Mouse (Mus musculus) neural tube, embryonic 13.5 days (tissue): ENCODE measurements around the gene Obscn. TPM values are rescaled to one million over a fixed set of nuclear protein-coding genes. Genes with fewer than 3 reads are reported as not detected.
"Not testable (repeated sequence)": the region's sequence is repeated elsewhere in the genome, so short reads cannot be mapped to it uniquely, and the experiment has no call there.

Source experiments
- ATAC-seq: fragments of 200-750 bp; cut with Nextera tagmentation; 2 replicates; pipeline ENCODE4 v1.8.0; 2017; ENCODE audit warnings: low read depth, mild to moderate bottlenecking, moderate TSS enrichment, moderate library complexity
- H3K27ac ChIP-seq: fragments of 300-500 bp; sonication (generic); replicated peaks from 2 replicates; pipeline ENCODE4 v1.5.1; 2015; ENCODE audit warnings: moderate library complexity, mild to moderate bottlenecking, inconsistent platforms
- H3K27me3 ChIP-seq: fragments of 300-500 bp; sonication (generic); 2 replicates; pipeline ENCODE4 v1.6.1; 2015; ENCODE audit warnings: mild to moderate bottlenecking, inconsistent platforms
- H3K36me3 ChIP-seq: fragments of 300-500 bp; sonication (generic); 2 replicates; pipeline ENCODE4 v1.6.1; 2015; ENCODE audit warnings: mild to moderate bottlenecking, inconsistent platforms
- H3K4me1 ChIP-seq: fragments of 300-500 bp; sonication (generic); replicated peaks from 2 replicates; pipeline ENCODE4 v1.6.1; 2015; ENCODE audit warnings: inconsistent platforms
- H3K4me2 ChIP-seq: fragments of 300-500 bp; sonication (generic); 2 replicates; pipeline ENCODE4 v1.6.1; 2015; ENCODE audit warnings: inconsistent platforms, mild to moderate bottlenecking, moderate library complexity
- H3K4me3 ChIP-seq: fragments of 300-500 bp; sonication (generic); 2 replicates; pipeline ENCODE4 v1.5.1; 2015; ENCODE audit warnings: mild to moderate bottlenecking, inconsistent platforms
- H3K9ac ChIP-seq: fragments of 300-500 bp; sonication (generic); 2 replicates; pipeline ENCODE4 v1.6.1; 2015; ENCODE audit warnings: moderate library complexity, mild to moderate bottlenecking, inconsistent platforms
- H3K9me3 ChIP-seq: fragments of 300-500 bp; sonication (generic); 2 replicates; pipeline ENCODE4 v1.6.1; 2016; ENCODE audit warnings: inconsistent platforms
- WGBS: fragments of 180-500 bp; shearing (Covaris S2); methylation state at CpG from one replicate; pipeline ENCODE4 v1.1.7; 2015; 5-methylcytosine and 5-hydroxymethylcytosine counted together
- polyA plus RNA-seq: library from polyadenylated mRNA; unstranded; fragments of >200 nt; fragmentation: Nextera tagmentation; extraction: Ambion mirVana; gene quantifications from 2 replicates; pipeline ENCODE4 v1.2.1, GENCODE M21; 2015

Gene Obscn
- polyA plus RNA-seq, 1 experiment from 2014 or later, result 0.27 TPM

DNA sequence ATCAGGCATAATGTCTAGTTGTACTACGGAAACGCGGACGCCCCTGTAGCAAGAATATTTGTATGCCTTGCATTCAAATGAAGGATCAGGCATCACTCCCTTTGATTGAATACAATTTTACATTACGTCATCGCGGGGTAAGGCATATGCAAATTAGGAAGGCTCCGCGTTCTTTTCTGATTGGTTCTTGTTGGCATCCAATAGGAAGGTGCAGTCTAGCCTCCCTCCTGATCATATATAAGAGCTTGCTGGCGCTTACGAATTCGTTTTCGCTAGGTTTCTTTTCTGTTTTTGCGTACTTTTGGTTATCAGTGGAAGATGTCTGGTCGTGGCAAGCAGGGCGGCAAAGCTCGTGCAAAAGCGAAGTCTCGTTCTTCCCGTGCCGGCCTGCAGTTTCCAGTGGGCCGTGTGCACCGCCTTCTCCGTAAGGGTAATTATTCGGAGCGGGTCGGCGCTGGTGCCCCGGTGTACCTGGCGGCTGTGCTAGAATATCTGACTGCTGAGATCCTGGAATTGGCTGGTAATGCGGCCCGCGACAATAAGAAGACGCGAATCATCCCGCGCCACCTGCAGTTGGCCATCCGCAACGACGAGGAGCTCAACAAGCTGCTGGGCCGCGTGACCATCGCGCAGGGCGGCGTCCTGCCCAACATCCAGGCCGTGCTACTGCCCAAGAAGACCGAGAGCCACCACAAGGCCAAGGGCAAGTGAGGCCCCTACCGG, 181.6 kb downstream of the Obscn start, which contains the start of the genes Hist3h2a and Trim17:
TSS of gene Hist3h2a (plus strand) at position 266 of the 723 bp plus-strand sequence.
TSS of gene Trim17 (plus strand) at position 266 of the 723 bp plus-strand sequence.
- under 1% methylated on average over 49 of the region's 49 CpGs for WGBS
- ATAC-seq, result peak; percentile 92
- no peaks in the 10 kb centered on the region for H3K9me3 ChIP-seq
- H3K4me3 ChIP-seq, result peak within 1 kb of the TSS; percentile 74
- H3K4me1 ChIP-seq, result peaks cover 70% of the 10 kb centered on the region
- no peaks in the 10 kb centered on the region for H3K27me3 ChIP-seq
- peak within 1 kb of the TSS; percentile 87 for H3K4me2 ChIP-seq
- peak within 1 kb of the TSS; percentile 100 for H3K27ac ChIP-seq
- peak within 1 kb of the TSS; percentile 99 for H3K9ac ChIP-seq
- 0 out of 2 replicates have a peak, but pooled peaks cover 15% of the 10 kb centered on the region for H3K36me3 ChIP-seq

DNA sequence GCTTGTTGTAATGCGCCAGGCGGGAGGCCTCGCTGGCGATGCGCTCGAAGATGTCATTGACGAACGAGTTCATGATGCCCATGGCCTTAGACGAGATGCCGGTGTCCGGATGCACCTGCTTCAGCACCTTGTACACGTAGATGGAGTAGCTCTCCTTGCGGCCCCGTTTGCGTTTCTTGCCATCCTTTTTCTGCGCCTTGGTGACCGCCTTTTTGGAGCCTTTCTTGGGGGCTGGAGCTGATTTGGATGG, 182.1 kb downstream of the Obscn start:
- Histone ChIP-seq H3K4me2 (peak overlapping the region; percentile 87), H3K9ac (peak overlapping the region; percentile 99), H3K27ac (peak overlapping the region; percentile 100), H3K4me3 (peak overlapping the region; percentile 74), H3K4me1 (peaks cover 65% of the 10 kb centered on the region), H3K36me3 (0 out of 2 replicates have a peak, but pooled peaks cover 15% of the 10 kb centered on the region)
- H3K9me3 ChIP-seq, H3K27me3 ChIP-seq: not testable (repeated sequence)
- peak; percentile 17; the same call in 1 of the 2 replicates for ATAC-seq
- under 1% methylated on average over 17 of the region's 17 CpGs for WGBS

DNA sequence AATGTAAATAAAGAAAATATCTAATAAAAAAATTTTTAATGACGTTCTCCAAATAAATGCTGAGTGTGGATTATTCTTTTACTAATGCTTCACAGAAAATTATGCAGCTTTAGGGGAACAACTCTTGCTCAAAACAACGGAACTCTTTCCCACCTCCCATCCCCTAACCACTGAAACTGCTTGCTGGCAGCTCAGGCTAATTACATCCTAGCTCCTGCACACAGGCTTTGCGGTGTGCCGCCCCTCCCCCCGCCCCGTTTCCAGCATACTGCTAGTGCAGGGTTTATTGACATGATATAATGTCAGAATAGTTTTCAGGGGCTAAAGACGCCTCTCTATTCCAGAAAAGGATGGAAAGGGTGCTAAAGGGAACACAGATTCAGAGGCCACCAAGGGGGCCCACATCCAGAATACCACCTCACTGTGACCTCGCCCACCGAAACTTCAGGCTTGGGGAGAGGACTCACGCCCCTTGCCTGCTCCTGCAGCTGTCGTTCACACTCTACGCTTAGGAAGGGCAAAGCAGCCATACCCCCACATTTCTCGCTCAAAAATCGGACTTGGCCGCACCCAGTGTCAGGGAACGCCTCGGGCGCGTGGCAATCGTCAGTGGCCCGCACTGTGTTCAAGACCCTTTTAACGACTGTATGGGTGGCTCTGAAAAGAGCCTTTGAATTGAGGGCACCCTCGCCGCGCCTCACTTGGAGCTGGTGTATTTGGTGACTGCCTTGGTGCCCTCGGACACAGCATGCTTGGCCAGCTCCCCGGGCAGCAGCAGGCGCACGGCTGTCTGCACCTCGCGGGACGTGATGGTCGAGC, 182.6 kb downstream of the Obscn start:
- 1% methylated on average over 33 of the region's 33 CpGs for WGBS
- H3K4me1 ChIP-seq, result peaks cover 60% of the 10 kb centered on the region
- H3K27ac ChIP-seq, result peak overlapping the region; percentile 100
- H3K9ac ChIP-seq, result peak overlapping the region; percentile 99
- H3K27me3 ChIP-seq, result no peaks in the 10 kb centered on the region
- 0 out of 2 replicates have a peak, but pooled peaks cover 14% of the 10 kb centered on the region for H3K36me3 ChIP-seq
- no peaks in the 10 kb centered on the region for H3K9me3 ChIP-seq
- H3K4me2 ChIP-seq, result peak overlapping the region; percentile 87
- peak overlapping the region; percentile 74 for H3K4me3 ChIP-seq
- no peak; the same call in none of the 2 replicates for ATAC-seq

DNA sequence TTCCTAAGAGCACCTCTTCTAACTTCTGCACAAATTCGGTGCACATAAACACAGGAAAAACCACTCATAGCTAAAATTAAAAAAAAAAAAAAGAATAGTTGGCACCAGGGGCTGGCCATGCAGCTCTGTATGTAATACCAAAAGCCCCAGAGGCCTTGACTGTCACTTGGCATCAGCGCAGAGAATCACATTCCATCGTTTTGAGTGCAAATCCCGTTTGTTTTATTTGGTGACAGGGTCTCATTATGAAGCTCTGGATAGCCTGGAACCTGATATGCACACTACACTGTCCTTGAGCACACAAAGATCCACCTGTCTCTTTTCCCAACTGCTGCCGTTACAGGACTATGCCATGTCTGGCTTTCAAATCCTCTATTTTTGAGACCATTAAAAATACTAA, 185.0 kb downstream of the Obscn start:
- H3K4me2 ChIP-seq, result peak overlapping the region; percentile 58
- H3K4me1 ChIP-seq, result peaks cover 53% of the 10 kb centered on the region
- peak overlapping the region; percentile 100 for H3K27ac ChIP-seq
- WGBS, result 60% methylated on average over 5 of the region's 5 CpGs
- peak overlapping the region; percentile 64 for H3K4me3 ChIP-seq
- H3K27me3 ChIP-seq, result no peaks in the 10 kb centered on the region
- no peak for ATAC-seq
- H3K9me3 ChIP-seq, result no peaks in the 10 kb centered on the region
- H3K9ac ChIP-seq, result peak overlapping the region; percentile 96
- H3K36me3 ChIP-seq, result no peaks in the 10 kb centered on the region

DNA sequence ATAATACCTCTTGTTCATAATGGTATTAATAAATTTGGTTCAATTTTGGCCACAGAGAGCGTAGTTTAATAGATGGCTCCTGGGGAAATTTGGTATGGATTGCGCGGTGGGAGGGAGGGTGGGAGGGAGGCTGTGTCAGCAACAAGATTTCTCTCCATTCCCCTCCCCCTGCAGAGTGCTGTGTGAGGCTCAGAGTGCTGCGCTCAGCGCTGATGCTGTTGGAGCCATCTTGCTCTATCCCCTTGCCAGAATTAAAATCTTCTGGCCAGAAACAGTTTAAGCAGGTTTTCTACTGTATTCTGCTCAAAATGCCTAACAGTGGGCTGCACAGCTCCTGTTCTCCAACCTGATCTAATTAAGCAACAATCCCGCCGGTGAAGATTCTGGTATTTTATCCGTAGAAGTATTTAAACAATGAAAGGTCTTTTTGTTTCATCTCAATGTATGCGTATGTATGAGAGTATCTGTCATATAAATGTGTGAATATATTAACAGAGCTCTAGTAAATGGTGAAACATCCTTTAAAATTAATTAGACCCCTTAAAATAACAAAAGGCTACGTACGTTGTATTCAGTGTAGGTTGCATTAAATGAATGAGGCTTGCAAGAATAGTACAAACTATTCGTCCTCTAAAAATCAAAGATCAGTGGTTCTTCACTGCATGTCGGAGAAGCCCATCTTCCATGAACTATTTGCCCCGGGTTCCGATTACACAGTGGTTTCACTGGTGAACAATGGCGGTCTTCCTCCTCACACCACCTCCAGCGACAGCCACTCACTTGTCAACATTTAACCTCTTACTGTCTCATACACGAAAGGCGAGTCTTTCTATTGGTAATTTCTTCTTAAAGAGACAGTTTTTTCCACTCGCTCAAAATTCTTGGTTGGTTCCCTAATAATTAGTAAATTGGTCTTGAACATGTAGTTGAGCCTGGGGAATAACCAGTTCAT, 186.4 kb downstream of the Obscn start:
- peak overlapping the region; percentile 96 for H3K9ac ChIP-seq
- no peaks in the 10 kb centered on the region for H3K27me3 ChIP-seq
- no peaks in the 10 kb centered on the region for H3K9me3 ChIP-seq
- H3K4me2 ChIP-seq, result peak overlapping the region; percentile 58
- H3K36me3 ChIP-seq, result no peaks in the 10 kb centered on the region
- WGBS, result 3% methylated on average over 20 of the region's 20 CpGs
- peak overlapping the region; percentile 100 for H3K27ac ChIP-seq
- ATAC-seq, result peak; percentile 68
- peak overlapping the region; percentile 64 for H3K4me3 ChIP-seq
- peaks cover 47% of the 10 kb centered on the region for H3K4me1 ChIP-seq

DNA sequence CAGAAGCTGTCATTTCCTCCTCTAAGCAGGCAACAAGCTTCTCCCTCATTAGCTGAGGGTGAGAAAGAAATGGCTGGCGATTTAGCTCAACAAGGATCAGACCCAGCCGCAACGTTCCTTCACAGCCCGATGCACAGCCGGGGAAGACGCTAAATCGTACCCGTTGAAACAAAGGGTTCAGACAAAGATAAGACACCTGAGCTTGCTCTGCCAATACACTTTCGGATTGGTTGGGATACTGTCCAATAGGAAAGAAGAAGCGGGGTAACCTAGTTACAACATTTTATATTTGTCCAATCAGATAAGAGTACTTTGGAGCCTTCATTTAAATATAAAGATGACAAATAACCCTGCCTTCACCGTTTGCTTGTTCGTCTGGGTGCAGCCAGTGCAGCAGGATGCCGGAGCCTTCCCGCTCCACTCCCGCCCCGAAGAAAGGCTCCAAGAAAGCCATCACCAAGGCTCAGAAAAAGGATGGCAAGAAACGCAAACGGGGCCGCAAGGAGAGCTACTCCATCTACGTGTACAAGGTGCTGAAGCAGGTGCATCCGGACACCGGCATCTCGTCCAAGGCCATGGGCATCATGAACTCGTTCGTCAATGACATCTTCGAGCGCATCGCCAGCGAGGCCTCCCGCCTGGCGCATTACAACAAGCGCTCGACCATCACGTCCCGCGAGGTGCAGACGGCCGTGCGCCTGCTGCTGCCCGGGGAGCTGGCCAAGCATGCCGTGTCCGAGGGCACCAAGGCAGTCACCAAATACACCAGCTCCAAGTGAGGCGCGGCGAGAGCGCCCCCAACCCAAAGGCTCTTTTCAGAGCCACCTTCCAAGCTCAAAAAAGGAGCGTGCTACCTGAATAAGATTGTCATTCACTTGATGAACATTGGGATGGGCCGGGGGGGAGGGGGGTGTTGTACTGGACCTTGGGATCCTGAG, 187.4 kb downstream of the Obscn start, which contains the start of gene Hist3h2ba:
TSS of gene Hist3h2ba (plus strand) at position 379 of the 938 bp plus-strand sequence.
- Histone ChIP-seq H3K9me3 (no peaks in the 10 kb centered on the region), H3K4me1 (peaks cover 54% of the 10 kb centered on the region), H3K4me2 (peak within 1 kb of the TSS; percentile 58), H3K9ac (peak within 1 kb of the TSS; percentile 96), H3K27ac (peak within 1 kb of the TSS; percentile 100), H3K36me3 (no peaks in the 10 kb centered on the region), H3K4me3 (peak within 1 kb of the TSS; percentile 64), H3K27me3 (no peaks in the 10 kb centered on the region)
- under 1% methylated on average over 48 of the region's 48 CpGs for WGBS
- ATAC-seq, result peak; percentile 92

DNA sequence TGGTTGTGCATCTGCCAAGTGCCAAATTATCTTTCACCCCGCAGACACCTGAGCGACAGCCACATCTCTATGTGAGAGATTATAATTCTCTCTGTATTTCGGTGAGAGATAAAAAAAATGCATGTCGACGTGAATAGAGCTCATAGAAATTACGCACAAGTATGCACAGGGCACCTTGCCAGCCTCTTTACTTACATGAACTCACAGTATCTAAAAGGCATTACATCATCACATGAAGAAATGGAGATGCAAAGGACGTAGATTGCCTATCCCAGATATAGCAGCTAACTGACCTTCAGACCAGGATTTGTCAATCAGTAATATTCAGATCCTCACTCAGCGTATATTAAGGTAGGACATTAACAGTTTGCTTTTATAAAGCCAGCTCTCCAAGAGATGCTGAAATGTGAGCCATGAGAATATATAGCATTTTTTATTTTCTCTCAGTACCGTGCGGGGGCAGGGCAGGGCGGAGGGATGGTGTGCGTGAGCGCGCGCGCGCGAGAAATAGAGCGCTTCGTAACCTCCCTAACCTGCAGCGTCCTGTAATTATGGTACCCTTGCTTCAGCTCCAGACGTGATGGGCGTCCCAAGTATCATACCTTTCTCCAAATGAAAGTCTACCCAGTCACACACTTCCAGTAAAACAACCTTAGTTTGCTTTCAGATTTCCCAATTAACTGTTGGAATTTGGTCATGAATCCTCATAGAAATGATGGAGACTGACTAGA, 188.2 kb downstream of the Obscn start:
- peaks cover 55% of the 10 kb centered on the region for H3K4me1 ChIP-seq
- 13% methylated on average over 23 of the region's 23 CpGs for WGBS
- H3K9me3 ChIP-seq, result no peaks in the 10 kb centered on the region
- peak overlapping the region; percentile 78 for H3K9ac ChIP-seq
- peak overlapping the region; percentile 58 for H3K4me2 ChIP-seq
- H3K36me3 ChIP-seq, result no peaks in the 10 kb centered on the region
- peak overlapping the region; percentile 100 for H3K27ac ChIP-seq
- peak; percentile 74 for ATAC-seq
- peak overlapping the region; percentile 64 for H3K4me3 ChIP-seq
- H3K27me3 ChIP-seq, result no peaks in the 10 kb centered on the region

DNA sequence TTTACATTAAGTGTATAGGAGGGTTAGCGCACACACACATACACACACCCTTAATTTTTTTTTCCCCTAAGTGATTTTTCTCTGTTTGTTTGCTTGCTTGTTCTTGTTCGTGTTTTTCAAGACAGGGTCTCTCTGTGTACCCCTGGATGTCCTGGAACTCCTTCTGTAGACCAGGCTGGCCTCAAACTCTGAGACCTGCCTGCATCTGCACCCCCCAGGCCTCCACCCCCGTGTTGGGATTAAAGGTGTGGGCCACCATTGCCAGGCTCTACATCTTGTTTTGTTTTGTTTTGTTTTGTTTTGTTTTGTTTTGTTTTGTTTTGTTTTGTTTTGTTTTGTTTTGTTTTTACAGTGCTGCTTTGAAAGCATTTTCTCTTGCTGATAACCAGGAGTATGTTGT, 188.9 kb downstream of the Obscn start:
- 74% methylated on average over 3 of the region's 3 CpGs for WGBS

More for the DNA sequence above, 188.9 kb downstream of the Obscn start:
- H3K4me2 ChIP-seq, result peak overlapping the region; percentile 58
- no peak for ATAC-seq
- peak overlapping the region; percentile 78 for H3K9ac ChIP-seq
- no peaks in the 10 kb centered on the region for H3K27me3 ChIP-seq
- H3K36me3 ChIP-seq, result no peaks in the 10 kb centered on the region
- H3K4me3 ChIP-seq, result peak overlapping the region; percentile 64
- H3K27ac ChIP-seq, result peak overlapping the region; percentile 100
- H3K9me3 ChIP-seq, result no peaks in the 10 kb centered on the region
- peaks cover 52% of the 10 kb centered on the region for H3K4me1 ChIP-seq
